Mouse (Mus musculus): ENCODE data around the gene Ube2g2. TPM values are rescaled to one million over a fixed set of nuclear protein-coding genes. Genes with fewer than 3 reads are reported as not detected.

Ube2g2 gene
- total RNA-seq, 2 experiments from 2014 or later: 42.2 to 44.3 TPM

Small RNA genes within 50 kb of the gene (microRNA-seq; reads per million reads assigned to microRNA genes)
- gene Mir1930: 27.3 reads per million, percentile 32 among the genes with 10 or more reads in this experiment

Other genes starting within 250 kb of the Ube2g2 start
- gene Adarb1, start 204.0 kb upstream of the Ube2g2 start, total RNA-seq (2021): 10 to 100 TPM; 16.0 to 16.2 TPM
- gene Fam207a, start 106.5 kb upstream of the Ube2g2 start, total RNA-seq (2021): 10 to 100 TPM; 23.8 to 26.0 TPM
- 1 to 10 TPM; 5.3 to 8.5 TPM for gene Itgb2, start 92.0 kb upstream of the Ube2g2 start, total RNA-seq (2021)
- 100 to 1,000 TPM; 176 to 186 TPM for gene Pttg1ip, start 40.6 kb upstream of the Ube2g2 start, total RNA-seq (2021)
- 100 to 1,000 TPM; 181 to 183 TPM for gene Sumo3, start 16.2 kb upstream of the Ube2g2 start, total RNA-seq (2021)
- gene Gm49325, start 16.1 kb upstream of the Ube2g2 start, total RNA-seq (2021): 10 to 100 TPM; 18.1 to 27.7 TPM
- 1 to 10 TPM in 1 of 2 experiments, under 1 TPM in 1; 0.45 to 1.0 TPM for gene Tspear, start 64.3 kb downstream of the Ube2g2 start, total RNA-seq (2021)
- not detected for gene Gm19402, start 68.5 kb downstream of the Ube2g2 start, total RNA-seq (2021)
- not detected for gene Gm9508, start 75.0 kb downstream of the Ube2g2 start, total RNA-seq (2021)
- gene Gm10272, start 84.4 kb downstream of the Ube2g2 start, total RNA-seq (2021): not detected
- gene Gm10024, start 89.2 kb downstream of the Ube2g2 start, total RNA-seq (2021): not detected
- gene Gm10142, start 93.5 kb downstream of the Ube2g2 start, total RNA-seq (2021): not detected
- not detected for gene Krtap12-1, start 98.3 kb downstream of the Ube2g2 start, total RNA-seq (2021)
- not detected for gene Gm10100, start 104.2 kb downstream of the Ube2g2 start, total RNA-seq (2021)
- gene Gm18596, start 120.4 kb downstream of the Ube2g2 start, total RNA-seq (2021): not detected
- not detected for gene Gm9736, start 129.1 kb downstream of the Ube2g2 start, total RNA-seq (2021)
- gene Gm3233, start 137.4 kb downstream of the Ube2g2 start, total RNA-seq (2021): not detected
- gene Gm3238, start 149.1 kb downstream of the Ube2g2 start, total RNA-seq (2021): not detected
- gene Gm7138, start 154.7 kb downstream of the Ube2g2 start, total RNA-seq (2021): not detected
- not detected for gene Gm3250, start 160.3 kb downstream of the Ube2g2 start, total RNA-seq (2021)
- not detected for gene Gm7137, start 165.9 kb downstream of the Ube2g2 start, total RNA-seq (2021)
- not detected for gene Gm9639, start 172.8 kb downstream of the Ube2g2 start, total RNA-seq (2021)
- not detected for gene Gm19668, start 176.9 kb downstream of the Ube2g2 start, total RNA-seq (2021)
- gene Gm9507, start 189.6 kb downstream of the Ube2g2 start, total RNA-seq (2021): not detected
- not detected for gene Gm2696, start 192.4 kb downstream of the Ube2g2 start, total RNA-seq (2021)
- gene Krtap10-4, start 204.8 kb downstream of the Ube2g2 start, total RNA-seq (2021): not detected
- not detected for gene Krtap10-10, start 213.7 kb downstream of the Ube2g2 start, total RNA-seq (2021)
- gene Gm36176, start 224.5 kb downstream of the Ube2g2 start, total RNA-seq (2021): not detected
- gene Gm10318, start 230.6 kb downstream of the Ube2g2 start, total RNA-seq (2021): not detected
- not detected for gene Gm3285, start 239.7 kb downstream of the Ube2g2 start, total RNA-seq (2021)